Mouse (Mus musculus) cerebellum, adult 9-10 months (tissue): Measurements from ENCODE around the gene Tmem30c.

Source experiments
- DNase-seq: peaks from one replicate; pipeline ENCODE4 v3.0.0; 2022

Tmem30c gene

DNA sequence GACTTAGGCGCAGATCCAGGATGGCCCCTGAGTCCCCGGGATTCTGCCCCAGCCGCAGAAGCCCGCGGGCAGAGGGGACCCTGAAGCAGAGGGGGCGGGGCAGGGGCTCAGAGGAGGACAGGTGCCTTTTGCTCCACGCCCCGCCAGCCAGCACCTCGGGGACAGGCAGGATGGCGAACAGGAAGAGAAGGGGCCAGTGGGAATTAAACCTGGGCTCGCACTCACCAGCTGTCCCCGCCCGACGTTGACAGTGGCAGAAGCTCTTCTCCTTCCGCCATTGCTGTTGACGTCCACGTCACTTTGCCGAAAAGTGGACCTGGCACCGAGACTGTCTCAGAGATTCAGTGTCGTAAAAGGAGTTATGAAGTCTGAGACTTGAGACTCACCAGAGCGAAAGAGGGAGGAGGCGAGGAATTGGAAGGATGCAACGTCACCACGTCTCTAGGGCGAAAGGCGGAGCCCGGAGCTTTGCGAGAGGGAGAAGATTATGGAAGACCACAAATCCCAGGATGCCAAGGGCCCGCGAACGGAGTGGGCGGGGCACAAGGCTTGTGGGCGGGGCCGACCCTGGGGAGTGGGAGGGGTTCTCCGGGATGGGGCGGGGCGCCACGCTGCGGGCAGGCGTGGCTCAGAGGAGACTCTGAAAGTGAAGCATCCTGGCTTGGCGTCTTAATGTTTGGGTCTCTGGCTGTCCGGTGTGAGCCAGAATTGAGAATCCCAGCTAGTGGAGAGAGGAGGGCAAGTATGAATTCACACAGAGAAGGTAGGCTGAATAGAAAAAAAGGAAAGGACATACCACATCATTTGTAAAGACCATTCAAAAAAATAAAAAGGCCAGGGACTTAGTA is 61.4 kb downstream of the Tmem30c start, which contains the start of gene Tbc1d23:
TSS of gene Tbc1d23 (minus strand) at position 416 of the 848 bp plus-strand sequence.
- peak; percentile 99 for DNase-seq

GRCm38 (mm10) chr16:57226444-57226843 is 66.2 kb downstream of the Tmem30c start:
- no peak for DNase-seq

GRCm38 (mm10) chr16:57220361-57220760 is 72.3 kb downstream of the Tmem30c start:
- no peak for DNase-seq
